Mouse (Mus musculus) CH12.LX (cell line): Measurements from ENCODE around the gene Olfr1052. TPM values are rescaled to one million over a fixed set of nuclear protein-coding genes. Genes with fewer than 3 reads are reported as not detected.

Experiments used
- DNase-seq: peaks from one replicate; pipeline ENCODE4 v3.0.0-alpha.2; 2013; ENCODE audit errors: extremely low read depth
- H3K27ac ChIP-seq: 2 replicates; pipeline ENCODE4 v1.5.1; 2012; ENCODE audit warnings: low read depth, mild to moderate bottlenecking, control low read depth, moderate library complexity; ENCODE audit not compliant: insufficient read depth
- H3K27me3 ChIP-seq: replicated peaks from 2 replicates; pipeline ENCODE3; 2012; ENCODE audit warnings: inconsistent platforms
- H3K36me3 ChIP-seq, 2 experiments: replicated peaks in 1 of 2; 2 replicates each; pipeline versions ENCODE3 to v1.6.1; 2012; ENCODE audit warnings: inconsistent platforms in 1 of 2, low read length in 1 of 2, mild to moderate bottlenecking in 1 of 2, mixed read lengths in 1 of 2, moderate library complexity in 1 of 2; ENCODE audit not compliant: control insufficient read depth in 1 of 2, insufficient read depth in 1 of 2
- H3K4me1 ChIP-seq, 2 experiments: 2 replicates each; pipeline ENCODE4 v1.6.1; 2012; ENCODE audit warnings: inconsistent platforms in 1 of 2, moderate library complexity in 1 of 2; ENCODE audit not compliant: insufficient read depth in 2 of 2, control insufficient read depth in 1 of 2
- H3K4me2 ChIP-seq: 2 replicates; pipeline ENCODE4 v1.6.1; 2012; ENCODE audit warnings: low read depth, mild to moderate bottlenecking, control low read depth; ENCODE audit not compliant: poor library complexity, insufficient read depth, severe bottlenecking
- H3K4me3 ChIP-seq, 3 experiments: fragments of 150-350 bp in 1 of 3; sonication (generic) in 1 of 3; replicated peaks in 1 of 3; 2 replicates each; pipeline versions ENCODE3 to v1.5.1; 2011 to 2012; ENCODE audit warnings: low read depth in 2 of 3, low read length in 2 of 3, mild to moderate bottlenecking in 2 of 3, moderate library complexity in 2 of 3, control low read depth in 1 of 3, improper control_type of control experiment in 1 of 3, inconsistent platforms in 1 of 3, mixed read lengths in 1 of 3; ENCODE audit not compliant: poor library complexity in 1 of 3
- H3K79me2 ChIP-seq: replicated peaks from 2 replicates; pipeline ENCODE4 v1.6.1; 2012; ENCODE audit warnings: mild to moderate bottlenecking, moderate library complexity; ENCODE audit not compliant: control insufficient read depth, poor library complexity, insufficient read depth, severe bottlenecking; ENCODE audit errors: extremely low read depth
- H3K9ac ChIP-seq: 2 replicates; pipeline ENCODE4 v1.6.1; 2012; ENCODE audit warnings: low read depth, mild to moderate bottlenecking, control low read depth, moderate library complexity; ENCODE audit not compliant: insufficient read depth
- H3K9me3 ChIP-seq: replicated peaks from 2 replicates; pipeline ENCODE3; 2012; ENCODE audit warnings: low read length, inconsistent platforms, mixed read lengths
- BHLHE40 ChIP-seq: IDR thresholded peaks from 2 replicates; pipeline ENCODE4 v1.6.1; 2011; ENCODE audit warnings: mild to moderate bottlenecking, low read depth, low read length, improper control_type of control experiment
- CHD2 ChIP-seq: IDR thresholded peaks from 2 replicates; pipeline ENCODE4 v1.6.1; 2011; ENCODE audit warnings: low read length, improper control_type of control experiment
- EP300 ChIP-seq: IDR thresholded peaks from 2 replicates; pipeline ENCODE4 v1.6.1; 2011; ENCODE audit warnings: low read length, improper control_type of control experiment
- ETS1 ChIP-seq: conservative IDR thresholded peaks from 2 replicates; pipeline ENCODE4 v1.6.1; 2012; ENCODE audit warnings: low read depth, mild to moderate bottlenecking, inconsistent platforms, low read length, improper control_type of control experiment, moderate library complexity
- IRF4 ChIP-seq: IDR thresholded peaks from 2 replicates; pipeline ENCODE4 v1.6.1; 2014; ENCODE audit warnings: low read depth, mild to moderate bottlenecking, inconsistent platforms, low read length, improper control_type of control experiment
- JUN ChIP-seq: IDR thresholded peaks from 2 replicates; pipeline ENCODE4 v1.6.1; 2011; ENCODE audit warnings: low read depth, mild to moderate bottlenecking, low read length, improper control_type of control experiment, moderate library complexity; ENCODE audit not compliant: insufficient read depth
- KAT2A ChIP-seq: IDR thresholded peaks from 2 replicates; pipeline ENCODE4 v1.6.1; 2012; ENCODE audit warnings: low read length, improper control_type of control experiment, inconsistent platforms; ENCODE audit not compliant: insufficient replicate concordance
- MAX ChIP-seq: IDR thresholded peaks from 2 replicates; pipeline ENCODE4 v1.6.1; 2011; ENCODE audit warnings: low read length, improper control_type of control experiment
- MEF2A ChIP-seq: IDR thresholded peaks from 2 replicates; pipeline ENCODE4 v1.6.1; 2014; ENCODE audit warnings: low read depth, mild to moderate bottlenecking, inconsistent platforms, low read length, improper control_type of control experiment, borderline replicate concordance
- MXI1 ChIP-seq: IDR thresholded peaks from 2 replicates; pipeline ENCODE4 v1.6.1; 2011; ENCODE audit warnings: mild to moderate bottlenecking, low read depth, low read length, improper control_type of control experiment
- NELFE ChIP-seq: IDR thresholded peaks from 2 replicates; pipeline ENCODE4 v1.6.1; 2011; ENCODE audit warnings: low read depth, low read length, improper control_type of control experiment
- POLR2AphosphoS2 ChIP-seq: IDR thresholded peaks from 2 replicates; pipeline ENCODE4 v1.6.1; 2011; ENCODE audit warnings: low read depth, low read length, improper control_type of control experiment
- RAD21 ChIP-seq: IDR thresholded peaks from 2 replicates; pipeline ENCODE4 v1.6.1; 2011; ENCODE audit warnings: low read depth, mild to moderate bottlenecking, low read length, improper control_type of control experiment, moderate library complexity
- RCOR1 ChIP-seq: conservative IDR thresholded peaks from 2 replicates; pipeline ENCODE4 v1.6.1; 2012; ENCODE audit warnings: low read depth, mild to moderate bottlenecking, inconsistent platforms, low read length, improper control_type of control experiment
- SIN3A ChIP-seq: IDR thresholded peaks from 2 replicates; pipeline ENCODE4 v1.6.1; 2012; ENCODE audit warnings: low read length, improper control_type of control experiment, inconsistent platforms
- SMC3 ChIP-seq: IDR thresholded peaks from 2 replicates; pipeline ENCODE4 v1.6.1; 2011; ENCODE audit warnings: low read depth, low read length, improper control_type of control experiment
- UBTF ChIP-seq: IDR thresholded peaks from 2 replicates; pipeline ENCODE4 v1.6.1; 2012; ENCODE audit warnings: low read depth, mild to moderate bottlenecking, inconsistent platforms, low read length, improper control_type of control experiment, moderate library complexity
- USF2 ChIP-seq: conservative IDR thresholded peaks from 2 replicates; pipeline ENCODE4 v1.6.1; 2011; ENCODE audit warnings: low read depth, low read length, improper control_type of control experiment
- ZC3H11A ChIP-seq: IDR thresholded peaks from 2 replicates; pipeline ENCODE4 v1.6.1; 2012; ENCODE audit warnings: low read depth, mild to moderate bottlenecking, inconsistent platforms, low read length, improper control_type of control experiment
- ZKSCAN1 ChIP-seq: IDR thresholded peaks from 2 replicates; pipeline ENCODE4 v1.6.1; 2012; ENCODE audit warnings: low read depth, inconsistent platforms, low read length, improper control_type of control experiment, borderline replicate concordance
- ZNF384 ChIP-seq: IDR thresholded peaks from 2 replicates; pipeline ENCODE4 v1.6.1; 2012; ENCODE audit warnings: low read depth, low read length, improper control_type of control experiment, inconsistent platforms
- dilution Hi-C: fragments of 300-500 bp; cut with MboI; formaldehyde crosslinking; loops from 2 replicates; pipeline ENCODE4 v1.14.3; 2020; ENCODE audit warnings: low sequenced_read_pairs; ENCODE audit not compliant: extremely low pct_unique_long_range_greater_than_20kb, extremely low pct_ligation_motif_present
- in situ Hi-C: fragments of 300-500 bp; cut with MboI; formaldehyde crosslinking; loops from 3 replicates; pipeline ENCODE4 v1.14.3; 2019; ENCODE audit warnings: low sequenced_read_pairs, low pct_ligation_motif_present, low pct_unique_long_range_greater_than_20kb, mixed read lengths
- polyA plus RNA-seq: library from polyadenylated mRNA; unstranded; fragments of >175 nt; gene quantifications from 2 replicates; pipeline ENCODE4 v1.2.1, GENCODE M21; 2012; ENCODE audit warnings: low read depth; ENCODE audit not compliant: insufficient read length
- total RNA-seq, 2 experiments: library from RNA; depleted of rRNA; stranded (reverse); fragments of 300-350 nt in 1 of 2; fragments of >200 nt in 1 of 2; gene quantifications; 2 replicates each; pipeline ENCODE4 v1.2.3; 2012 to 2014

Gene Olfr1052
- total and polyA plus RNA-seq, 3 experiments = not detected

DNA sequence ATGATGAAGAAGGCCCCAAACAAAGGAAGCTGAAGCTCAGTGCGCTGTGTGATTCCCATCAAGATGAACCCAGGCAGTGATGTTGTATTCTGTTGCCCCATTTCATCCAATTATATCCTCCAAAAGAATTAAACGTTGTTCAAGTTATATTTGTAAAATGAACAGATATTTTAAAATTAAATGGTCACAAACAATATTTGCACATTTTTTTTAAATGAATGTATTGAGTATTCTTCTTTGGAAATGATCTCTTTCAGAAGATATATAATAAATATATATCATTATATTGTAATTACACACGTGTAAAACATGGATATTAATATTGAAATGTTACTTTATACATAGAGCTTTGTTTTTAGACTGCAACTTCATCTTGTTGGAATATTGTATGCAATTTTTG is 22.9 kb downstream of the Olfr1052 start, which contains the start of gene Olfr1053:
Gene Olfr1053, minus strand, starts transcription at position 101 of the 400 bp plus-strand sequence.
- no peak within 1 kb of the TSS for H3K27ac ChIP-seq
- no peak for TF ChIP-seq ZKSCAN1
- TF ChIP-seq NELFE = no peak
- no peak for TF ChIP-seq BHLHE40
- TF ChIP-seq RAD21 = no peak
- TF ChIP-seq POLR2AphosphoS2 = no peak
- no peak for TF ChIP-seq IRF4
- no peak for TF ChIP-seq JUN
- TF ChIP-seq MAX = no peak
- no peak for TF ChIP-seq MEF2A
- no peak for TF ChIP-seq EP300
- TF ChIP-seq SIN3A = no peak
- no peak for TF ChIP-seq SMC3
- TF ChIP-seq RCOR1 = no peak
- no peaks in the 10 kb centered on the region for H3K36me3 ChIP-seq
- H3K4me1 ChIP-seq = no peaks in the 10 kb centered on the region
- no peak within 1 kb of the TSS for H3K4me3 ChIP-seq
- H3K27me3 ChIP-seq = no peaks in the 10 kb centered on the region
- dilution Hi-C loops (no loop called here), in situ Hi-C loops (no loop called here)
- no peaks in the 10 kb centered on the region for H3K79me2 ChIP-seq
- DNase-seq = no peak
- no peak within 1 kb of the TSS for H3K4me2 ChIP-seq
- H3K9ac ChIP-seq = no peak within 1 kb of the TSS
- H3K9me3 ChIP-seq = peaks cover 4% of the 10 kb centered on the region

DNA sequence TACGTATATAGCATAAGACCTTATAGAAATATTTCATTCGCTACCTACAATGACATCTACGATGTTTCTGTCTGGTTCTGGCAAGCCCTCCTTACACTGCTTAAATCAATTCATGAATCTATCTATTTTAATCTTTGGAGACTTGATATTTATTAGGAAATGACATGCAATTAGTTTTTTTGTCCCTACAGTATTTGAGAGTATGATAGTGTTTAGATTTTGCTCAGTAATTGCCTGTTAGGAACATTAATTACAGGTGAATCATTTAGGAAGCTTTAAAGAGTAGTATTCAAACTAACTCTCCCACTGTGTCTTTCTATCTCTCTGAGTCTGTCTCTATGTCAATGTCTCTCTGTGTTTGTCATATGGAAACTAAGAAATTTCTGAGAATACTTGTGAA is 43.1 kb downstream of the Olfr1052 start, which contains the start of gene Olfr1054:
Gene Olfr1054, minus strand, starts transcription at position 101 of the 400 bp plus-strand sequence.
- Histone ChIP-seq H3K4me3 (no peak within 1 kb of the TSS), H3K27me3 (no peaks in the 10 kb centered on the region), H3K9ac (no peak within 1 kb of the TSS), H3K36me3 (no peaks in the 10 kb centered on the region), H3K79me2 (no peaks in the 10 kb centered on the region), H3K4me1 (no peaks in the 10 kb centered on the region), H3K27ac (no peak within 1 kb of the TSS), H3K9me3 (peaks cover 17% of the 10 kb centered on the region), H3K4me2 (no peak within 1 kb of the TSS)
- in situ Hi-C loops = no loop called here
- DNase-seq = no peak
- TF ChIP-seq SIN3A (no peak), UBTF (no peak), POLR2AphosphoS2 (no peak), ETS1 (no peak), ZNF384 (no peak), ZC3H11A (no peak), IRF4 (no peak), CHD2 (no peak), USF2 (no peak), NELFE (no peak), ZKSCAN1 (no peak), EP300 (no peak), KAT2A (no peak), MXI1 (no peak)
- dilution Hi-C loops = no loop called here

Other genes with a start within 250 kb of the Olfr1052 start
Only the 20 nearest of the 27 such genes appear.
- gene Olfr1039, start 156.5 kb upstream of the Olfr1052 start, total RNA-seq (2012; rRNA removed) = not detected in 2 replicates
- gene Olfr1039, start 156.5 kb upstream of the Olfr1052 start, total RNA-seq (2014; rRNA removed) = not detected in 2 replicates
- not detected in 2 replicates for gene Olfr1039, start 156.5 kb upstream of the Olfr1052 start, polyA plus RNA-seq
- not detected in 2 replicates for gene Olfr1040, start 145.7 kb upstream of the Olfr1052 start, total RNA-seq (2012; rRNA removed)
- gene Olfr1040, start 145.7 kb upstream of the Olfr1052 start, total RNA-seq (2014; rRNA removed) = not detected in 2 replicates
- gene Olfr1040, start 145.7 kb upstream of the Olfr1052 start, polyA plus RNA-seq = not detected in 2 replicates
- gene Olfr1042, start 130.6 kb upstream of the Olfr1052 start, total RNA-seq (2012; rRNA removed) = not detected in 2 replicates
- not detected in 2 replicates for gene Olfr1042, start 130.6 kb upstream of the Olfr1052 start, total RNA-seq (2014; rRNA removed)
- not detected in 2 replicates for gene Olfr1042, start 130.6 kb upstream of the Olfr1052 start, polyA plus RNA-seq
- not detected in 2 replicates for gene Olfr1043, start 124.9 kb upstream of the Olfr1052 start, total RNA-seq (2012; rRNA removed)
- gene Olfr1043, start 124.9 kb upstream of the Olfr1052 start, total RNA-seq (2014; rRNA removed) = not detected in 2 replicates
- not detected in 2 replicates for gene Olfr1043, start 124.9 kb upstream of the Olfr1052 start, polyA plus RNA-seq
- not detected in 2 replicates for gene Olfr1044, start 114.6 kb upstream of the Olfr1052 start, total RNA-seq (2012; rRNA removed)
- not detected in 2 replicates for gene Olfr1044, start 114.6 kb upstream of the Olfr1052 start, total RNA-seq (2014; rRNA removed)
- not detected in 2 replicates for gene Olfr1044, start 114.6 kb upstream of the Olfr1052 start, polyA plus RNA-seq
- not detected in 2 replicates for gene Olfr52, start 106.8 kb upstream of the Olfr1052 start, total RNA-seq (2012; rRNA removed)
- gene Olfr52, start 106.8 kb upstream of the Olfr1052 start, total RNA-seq (2014; rRNA removed) = not detected in 2 replicates
- not detected in 2 replicates for gene Olfr52, start 106.8 kb upstream of the Olfr1052 start, polyA plus RNA-seq
- not detected in 2 replicates for gene Olfr1045, start 89.4 kb upstream of the Olfr1052 start, total RNA-seq (2012; rRNA removed)
- gene Olfr1045, start 89.4 kb upstream of the Olfr1052 start, total RNA-seq (2014; rRNA removed) = not detected in 2 replicates
- gene Olfr1045, start 89.4 kb upstream of the Olfr1052 start, polyA plus RNA-seq = not detected in 2 replicates
- not detected in 2 replicates for gene Olfr1046, start 73.1 kb upstream of the Olfr1052 start, total RNA-seq (2012; rRNA removed)
- gene Olfr1046, start 73.1 kb upstream of the Olfr1052 start, total RNA-seq (2014; rRNA removed) = not detected in 2 replicates
- gene Olfr1046, start 73.1 kb upstream of the Olfr1052 start, polyA plus RNA-seq = not detected in 2 replicates
- gene Olfr1047, start 61.1 kb upstream of the Olfr1052 start, total RNA-seq (2012; rRNA removed) = not detected in 2 replicates
- not detected in 2 replicates for gene Olfr1047, start 61.1 kb upstream of the Olfr1052 start, total RNA-seq (2014; rRNA removed)
- not detected in 2 replicates for gene Olfr1047, start 61.1 kb upstream of the Olfr1052 start, polyA plus RNA-seq
- gene Olfr1048, start 52.2 kb upstream of the Olfr1052 start, total RNA-seq (2012; rRNA removed) = not detected in 2 replicates
- not detected in 2 replicates for gene Olfr1048, start 52.2 kb upstream of the Olfr1052 start, total RNA-seq (2014; rRNA removed)
- not detected in 2 replicates for gene Olfr1048, start 52.2 kb upstream of the Olfr1052 start, polyA plus RNA-seq
- gene Olfr1049, start 34.1 kb upstream of the Olfr1052 start, total RNA-seq (2012; rRNA removed) = not detected in 2 replicates
- gene Olfr1049, start 34.1 kb upstream of the Olfr1052 start, total RNA-seq (2014; rRNA removed) = not detected in 2 replicates
- gene Olfr1049, start 34.1 kb upstream of the Olfr1052 start, polyA plus RNA-seq = not detected in 2 replicates
- not detected in 2 replicates for gene Olfr1051, start 13.4 kb upstream of the Olfr1052 start, total RNA-seq (2012; rRNA removed)
- not detected in 2 replicates for gene Olfr1051, start 13.4 kb upstream of the Olfr1052 start, total RNA-seq (2014; rRNA removed)
- not detected in 2 replicates for gene Olfr1051, start 13.4 kb upstream of the Olfr1052 start, polyA plus RNA-seq
- not detected in 2 replicates for gene Olfr1053, start 22.8 kb downstream of the Olfr1052 start, total RNA-seq (2012; rRNA removed)
- gene Olfr1053, start 22.8 kb downstream of the Olfr1052 start, total RNA-seq (2014; rRNA removed) = not detected in 2 replicates
- not detected in 2 replicates for gene Olfr1053, start 22.8 kb downstream of the Olfr1052 start, polyA plus RNA-seq
- gene Olfr1054, start 43.0 kb downstream of the Olfr1052 start, total RNA-seq (2012; rRNA removed) = not detected in 2 replicates
- not detected in 2 replicates for gene Olfr1054, start 43.0 kb downstream of the Olfr1052 start, total RNA-seq (2014; rRNA removed)
- gene Olfr1054, start 43.0 kb downstream of the Olfr1052 start, polyA plus RNA-seq = not detected in 2 replicates
- 0.17 and 0.68 TPM in 2 replicates for gene Olfr1055, start 57.8 kb downstream of the Olfr1052 start, total RNA-seq (2012; rRNA removed)
- not detected in 2 replicates for gene Olfr1055, start 57.8 kb downstream of the Olfr1052 start, total RNA-seq (2014; rRNA removed)
- not detected in 2 replicates for gene Olfr1055, start 57.8 kb downstream of the Olfr1052 start, polyA plus RNA-seq
- gene Olfr1056, start 70.0 kb downstream of the Olfr1052 start, total RNA-seq (2012; rRNA removed) = not detected in 2 replicates
- not detected in 2 replicates for gene Olfr1056, start 70.0 kb downstream of the Olfr1052 start, total RNA-seq (2014; rRNA removed)
- not detected in 2 replicates for gene Olfr1056, start 70.0 kb downstream of the Olfr1052 start, polyA plus RNA-seq
- gene Olfr1057, start 85.9 kb downstream of the Olfr1052 start, total RNA-seq (2012; rRNA removed) = not detected in 2 replicates
- not detected in 2 replicates for gene Olfr1057, start 85.9 kb downstream of the Olfr1052 start, total RNA-seq (2014; rRNA removed)
- gene Olfr1057, start 85.9 kb downstream of the Olfr1052 start, polyA plus RNA-seq = not detected in 2 replicates
- gene Olfr1058, start 96.1 kb downstream of the Olfr1052 start, total RNA-seq (2012; rRNA removed) = not detected in 2 replicates
- not detected in 2 replicates for gene Olfr1058, start 96.1 kb downstream of the Olfr1052 start, total RNA-seq (2014; rRNA removed)
- not detected in 2 replicates for gene Olfr1058, start 96.1 kb downstream of the Olfr1052 start, polyA plus RNA-seq
- gene Olfr1061, start 121.6 kb downstream of the Olfr1052 start, total RNA-seq (2012; rRNA removed) = not detected in 2 replicates
- not detected in 2 replicates for gene Olfr1061, start 121.6 kb downstream of the Olfr1052 start, total RNA-seq (2014; rRNA removed)
- gene Olfr1061, start 121.6 kb downstream of the Olfr1052 start, polyA plus RNA-seq = not detected in 2 replicates
- not detected in 2 replicates for gene Olfr1062, start 134.3 kb downstream of the Olfr1052 start, total RNA-seq (2012; rRNA removed)
- not detected in 2 replicates for gene Olfr1062, start 134.3 kb downstream of the Olfr1052 start, total RNA-seq (2014; rRNA removed)
- 0.07 TPM in 1 of 2 replicates, not detected in the other for gene Olfr1062, start 134.3 kb downstream of the Olfr1052 start, polyA plus RNA-seq